Mouse (Mus musculus): ENCODE results near the gene Ptrh2. TPM values are rescaled to one million over a fixed set of nuclear protein-coding genes. Genes with fewer than 3 reads are reported as not detected.
A peak's percentile ranks its signal among the peaks of the same experiment; 100 is the strongest.

Gene Ptrh2
- total RNA-seq, 2 experiments from 2014 or later = 11.8 to 12.9 TPM

- no peak for ATAC-seq (ENCODE audit: poor library complexity, severe bottlenecking)
Measured at GRCm38 (mm10) chr11:86668169-86668568, 15.6 kb upstream of the Ptrh2 start.

GRCm38 (mm10) chr11:86671041-86671675, 12.6 kb upstream of the Ptrh2 start:
- ATAC-seq (ENCODE audit: poor library complexity, severe bottlenecking) = no peak

GRCm38 (mm10) chr11:86672772-86673171, 11.0 kb upstream of the Ptrh2 start:
- ATAC-seq (ENCODE audit: poor library complexity, severe bottlenecking) = no peak

GRCm38 (mm10) chr11:86675520-86675919, 8.3 kb upstream of the Ptrh2 start:
- no peak for ATAC-seq (ENCODE audit: poor library complexity, severe bottlenecking)

- no peak for ATAC-seq (ENCODE audit: poor library complexity, severe bottlenecking)
Measured at GRCm38 (mm10) chr11:86678957-86679356, 4.8 kb upstream of the Ptrh2 start.

GRCm38 (mm10) chr11:86680729-86681128, 3.1 kb upstream of the Ptrh2 start:
- ATAC-seq (ENCODE audit: poor library complexity, severe bottlenecking) = no peak

- ATAC-seq (ENCODE audit: poor library complexity, severe bottlenecking) = no peak
Measured at GRCm38 (mm10) chr11:86681423-86681822, 2.4 kb upstream of the Ptrh2 start.

GRCm38 (mm10) chr11:86682861-86683260, 924 bp upstream of the Ptrh2 start:
- no peak for ATAC-seq (ENCODE audit: poor library complexity, severe bottlenecking)

GRCm38 (mm10) chr11:86684126-86685012, 584 bp downstream of the Ptrh2 start:
- no peak for ATAC-seq (ENCODE audit: poor library complexity, severe bottlenecking)

GRCm38 (mm10) chr11:86685366-86685765, 1.6 kb downstream of the Ptrh2 start:
- no peak for ATAC-seq (ENCODE audit: poor library complexity, severe bottlenecking)

- no peak for ATAC-seq (ENCODE audit: poor library complexity, severe bottlenecking)
Measured at GRCm38 (mm10) chr11:86690383-86690782, 6.6 kb downstream of the Ptrh2 start.

GRCm38 (mm10) chr11:86691482-86691881, 7.7 kb downstream of the Ptrh2 start:
- ATAC-seq (ENCODE audit: poor library complexity, severe bottlenecking) = no peak

GRCm38 (mm10) chr11:86691956-86692355, 8.2 kb downstream of the Ptrh2 start:
- ATAC-seq (ENCODE audit: poor library complexity, severe bottlenecking) = no peak

- ATAC-seq (ENCODE audit: poor library complexity, severe bottlenecking) = no peak
Measured at GRCm38 (mm10) chr11:86692546-86692945, 8.8 kb downstream of the Ptrh2 start.

GRCm38 (mm10) chr11:86695461-86695860, 11.7 kb downstream of the Ptrh2 start:
- no peak for ATAC-seq (ENCODE audit: poor library complexity, severe bottlenecking)

- no peak for ATAC-seq (ENCODE audit: poor library complexity, severe bottlenecking)
Measured at GRCm38 (mm10) chr11:86701151-86701550, 17.4 kb downstream of the Ptrh2 start.

GRCm38 (mm10) chr11:86714606-86715005, 30.8 kb downstream of the Ptrh2 start:
- ATAC-seq (ENCODE audit: poor library complexity, severe bottlenecking) = no peak

GRCm38 (mm10) chr11:86717306-86718065, 33.7 kb downstream of the Ptrh2 start:
- peak; percentile 49; the same call in 1 of the 2 replicates for ATAC-seq (ENCODE audit: poor library complexity, severe bottlenecking)

- ATAC-seq (ENCODE audit: poor library complexity, severe bottlenecking) = no peak
Measured at GRCm38 (mm10) chr11:86718369-86718768, 34.6 kb downstream of the Ptrh2 start.

- ATAC-seq (ENCODE audit: poor library complexity, severe bottlenecking) = no peak
Measured at GRCm38 (mm10) chr11:86719390-86719789, 35.6 kb downstream of the Ptrh2 start.

GRCm38 (mm10) chr11:86724004-86724403, 40.2 kb downstream of the Ptrh2 start:
- ATAC-seq (ENCODE audit: poor library complexity, severe bottlenecking) = peak; percentile 52; the same call in 1 of the 2 replicates
